Mouse (Mus musculus) limb, embryonic 14.5 days (tissue): ENCODE results near the gene Myo7a. TPM values are rescaled to one million over a fixed set of nuclear protein-coding genes. Genes with fewer than 3 reads are reported as not detected.
A peak's percentile ranks its signal among the peaks of the same experiment; 100 is the strongest.

Experiments
- ATAC-seq: fragments of 200-750 bp; cut with Nextera tagmentation; 2 replicates; pipeline ENCODE4 v1.8.0; 2017; ENCODE audit warnings: low read depth, moderate number of reproducible peaks, moderate TSS enrichment; ENCODE audit not compliant: low FRiP score
- DNase-seq: peaks from one replicate; pipeline ENCODE4 v3.0.0-alpha.2; 2015; ENCODE audit warnings: low spot score
- H3K27ac ChIP-seq: fragments of 300-500 bp; sonication (generic); replicated peaks from 2 replicates; pipeline ENCODE4 v1.5.1; 2014; ENCODE audit warnings: low read depth, mild to moderate bottlenecking, low read length, moderate library complexity, mixed read lengths
- H3K27me3 ChIP-seq: fragments of 300-500 bp; sonication (generic); 2 replicates; pipeline ENCODE4 v1.6.1; 2014; ENCODE audit warnings: low read length, mixed read lengths; ENCODE audit not compliant: control insufficient read depth, insufficient read depth
- H3K36me3 ChIP-seq: fragments of 300-500 bp; sonication (generic); 2 replicates; pipeline ENCODE4 v1.6.1; 2014; ENCODE audit warnings: mild to moderate bottlenecking, low read length, moderate library complexity, mixed read lengths; ENCODE audit not compliant: control insufficient read depth, insufficient read depth
- H3K4me1 ChIP-seq: fragments of 300-500 bp; sonication (generic); 2 replicates; pipeline ENCODE4 v1.6.1; 2014; ENCODE audit warnings: antibody characterized with exemption, low read length, mixed read lengths; ENCODE audit not compliant: control insufficient read depth, insufficient read depth
- H3K4me2 ChIP-seq: fragments of 300-500 bp; sonication (generic); replicated peaks from 2 replicates; pipeline ENCODE4 v1.6.1; 2014; ENCODE audit warnings: low read depth, mild to moderate bottlenecking, low read length, moderate library complexity; ENCODE audit not compliant: severe bottlenecking
- H3K4me3 ChIP-seq: fragments of 300-500 bp; sonication (generic); replicated peaks from 2 replicates; pipeline ENCODE4 v1.5.1; 2014; ENCODE audit warnings: low read length
- H3K9ac ChIP-seq: fragments of 300-500 bp; sonication (generic); 2 replicates; pipeline ENCODE4 v1.6.1; 2014; ENCODE audit warnings: mild to moderate bottlenecking, low read depth, low read length, moderate library complexity; ENCODE audit not compliant: severe bottlenecking
- H3K9me3 ChIP-seq: fragments of 300-500 bp; sonication (generic); 2 replicates; pipeline ENCODE4 v1.6.1; 2016; ENCODE audit warnings: low read length; ENCODE audit not compliant: control insufficient read depth
- POLR2A ChIP-seq: fragments of 200-500 bp; IDR thresholded peaks from 2 replicates; pipeline ENCODE4 v1.8.0; 2012; ENCODE audit warnings: inconsistent platforms, mild to moderate bottlenecking, moderate library complexity, borderline replicate concordance; ENCODE audit not compliant: insufficient read depth, insufficient read length; ENCODE audit errors: extremely low read depth
- WGBS: fragments of 180-500 bp; shearing (Covaris S2); extraction: QIAGEN DNeasy Blood & Tissue Kit; methylation state at CpG from one replicate; pipeline ENCODE4 v1.1.7; 2014; 5-methylcytosine and 5-hydroxymethylcytosine counted together
- polyA plus RNA-seq, 2 experiments: library from polyadenylated mRNA; depleted of rRNA in 1 of 2; stranded (reverse) in 1 of 2; unstranded in 1 of 2; fragments of >200 nt; fragmentation: Nextera tagmentation in 1 of 2; extraction: Ambion mirVana in 1 of 2; gene quantifications; 2 replicates each; pipeline versions ENCODE4 v1.2.1 to v1.2.3; 2012 to 2014

Myo7a gene
- 18.1 and 24.0 TPM in 2 replicates for polyA plus RNA-seq (2012; rRNA removed)
- 8.1 and 11.3 TPM in 2 replicates for polyA plus RNA-seq (2014; fragmentation: Nextera tagmentation; extraction: Ambion mirVana)

GRCm38 (mm10) chr7:98119179-98119960 lies at the start of gene Myo7a:
Gene Myo7a, minus strand, starts transcription at chr7:98119524.
- no peak for ATAC-seq
- H3K36me3 ChIP-seq, result no peaks in the 10 kb centered on the region
- no peaks in the 10 kb centered on the region for H3K27me3 ChIP-seq
- no peak within 1 kb of the TSS for H3K9ac ChIP-seq
- H3K4me1 ChIP-seq, result no peaks in the 10 kb centered on the region
- WGBS, result 29% methylated on average over 9 of the region's 9 CpGs
- H3K4me3 ChIP-seq, result peak within 1 kb of the TSS; percentile 13
- no peak for TF ChIP-seq POLR2A
- no peak within 1 kb of the TSS for H3K27ac ChIP-seq
- no peaks in the 10 kb centered on the region for H3K9me3 ChIP-seq
- H3K4me2 ChIP-seq, result peak within 1 kb of the TSS; percentile 47
- DNase-seq, result no peak

- no peak overlapping the region for H3K4me2 ChIP-seq
Measured at GRCm38 (mm10) chr7:98164999-98165528, 45.7 kb upstream of the Myo7a start.

GRCm38 (mm10) chr7:98164382-98164998 lies 45.2 kb upstream of the Myo7a start:
- Histone ChIP-seq H3K4me2 (no peak overlapping the region), H3K4me3 (no peak overlapping the region), H3K36me3 (no peaks in the 10 kb centered on the region), H3K27ac (no peak overlapping the region), H3K9ac (no peak overlapping the region), H3K27me3 (no peaks in the 10 kb centered on the region), H3K9me3 (no peaks in the 10 kb centered on the region), H3K4me1 (peaks cover 17% of the 10 kb centered on the region)
- DNase-seq (no peak), ATAC-seq (no peak)
- no peak for TF ChIP-seq POLR2A
- 73% methylated on average over 9 of the region's 9 CpGs for WGBS

More at GRCm38 (mm10) chr7:98164999-98165528, 45.7 kb upstream of the Myo7a start:
- Histone ChIP-seq H3K4me1 (peaks cover 16% of the 10 kb centered on the region), H3K27ac (0 out of 2 replicates have a peak overlapping the region, but pooled peaks have one; percentile 19), H3K36me3 (no peaks in the 10 kb centered on the region), H3K9me3 (no peaks in the 10 kb centered on the region), H3K9ac (no peak overlapping the region), H3K27me3 (no peaks in the 10 kb centered on the region), H3K4me3 (no peak overlapping the region)
- DNase-seq (no peak), ATAC-seq (no peak)
- no peak for TF ChIP-seq POLR2A
- WGBS, result 52% methylated on average over 10 of the region's 10 CpGs

GRCm38 (mm10) chr7:98163700-98164099 lies 44.4 kb upstream of the Myo7a start:
- Histone ChIP-seq H3K4me3 (no peak overlapping the region), H3K4me1 (peaks cover 21% of the 10 kb centered on the region), H3K27ac (no peak overlapping the region), H3K27me3 (no peaks in the 10 kb centered on the region), H3K9ac (no peak overlapping the region), H3K9me3 (no peaks in the 10 kb centered on the region), H3K36me3 (no peaks in the 10 kb centered on the region), H3K4me2 (no peak overlapping the region)
- DNase-seq, result no peak
- WGBS, result 45% methylated on average over 3 of the region's 3 CpGs
- no peak for ATAC-seq
- no peak for TF ChIP-seq POLR2A

GRCm38 (mm10) chr7:98162239-98162638 lies 42.9 kb upstream of the Myo7a start:
- no peak for TF ChIP-seq POLR2A
- no peak for ATAC-seq
- H3K36me3 ChIP-seq, result no peaks in the 10 kb centered on the region
- H3K27me3 ChIP-seq, result no peaks in the 10 kb centered on the region
- H3K4me2 ChIP-seq, result no peak overlapping the region
- no peak overlapping the region for H3K4me3 ChIP-seq
- no peak overlapping the region for H3K9ac ChIP-seq
- 71% methylated on average over 6 of the region's 6 CpGs for WGBS
- no peak for DNase-seq
- H3K4me1 ChIP-seq, result peaks cover 21% of the 10 kb centered on the region
- H3K27ac ChIP-seq, result no peak overlapping the region
- no peaks in the 10 kb centered on the region for H3K9me3 ChIP-seq
